ENCODE assay signal across 10 mouse cellular contexts in the genomic region with DNA sequence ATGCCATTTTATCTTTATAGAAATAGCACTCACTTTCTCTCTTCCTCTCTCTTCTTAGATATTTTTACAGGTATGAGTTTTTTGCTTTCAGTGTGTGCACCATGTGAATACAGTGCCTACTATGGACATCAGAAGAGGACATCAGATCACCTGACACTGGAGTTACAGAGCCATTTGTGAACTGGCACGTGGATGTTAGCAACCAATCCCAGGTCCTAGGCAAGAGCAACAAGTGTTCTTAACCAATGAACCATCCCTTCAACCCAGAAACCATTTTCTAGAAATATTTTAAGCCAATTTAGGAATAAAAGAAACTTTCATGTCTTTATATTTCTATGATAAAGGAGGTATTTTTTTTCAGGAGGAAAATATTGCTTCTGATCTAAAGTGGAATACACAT.
DNase-seq lines count a peak whose midpoint lies in the region; ATAC-seq and TF ChIP-seq lines count a peak whose summit lies in the region.
"Had no signal": no experiment of that assay in that cellular context is flagged by ENCODE, and none has a peak within 500 bp of the region (broad histone marks: within the 10 kb centered on the region; RNA-seq: fewer than 3 reads in every experiment).

No protein-coding gene starts in this region.

- H3K27me3 ChIP-seq in lung, embryonic 15.5 days, result no peaks in the 10 kb centered on the region
- no peaks in the 10 kb centered on the region for H3K27me3 ChIP-seq in liver, embryonic 14.5 days (ENCODE audit: control insufficient read depth, insufficient read depth, low read length)
- H3K27me3 ChIP-seq: midbrain, embryonic 15.5 days had no signal

- no peaks in the 10 kb centered on the region for H3K36me3 ChIP-seq in lung, embryonic 15.5 days
- no peaks in the 10 kb centered on the region for H3K36me3 ChIP-seq in liver, embryonic 14.5 days (replicated peaks; ENCODE audit: control insufficient read depth, insufficient read depth, low read depth)
- H3K36me3 ChIP-seq: midbrain, embryonic 15.5 days had no signal

- no peak overlapping the region for H3K9ac ChIP-seq in lung, embryonic 15.5 days
- no peak overlapping the region for H3K9ac ChIP-seq in liver, embryonic 14.5 days (replicated peaks)
- H3K9ac ChIP-seq: midbrain, embryonic 15.5 days had no signal

- ATAC-seq in lung, embryonic 15.5 days (ENCODE audit: borderline replicate concordance, extremely low read depth, low FRiP score, low TSS enrichment), result no peak
- 0 out of 2 replicates have a peak, but pooled peaks have one; percentile 38 for ATAC-seq in liver, embryonic 14.5 days (ENCODE audit: insufficient read depth)
- ATAC-seq: forebrain, embryonic 14.5 days; midbrain, embryonic 15.5 days had no signal

- no peak for DNase-seq in lung, adult 2 months
- DNase-seq in adipocyte (ENCODE audit: low spot score), result peak; percentile 9
- no peak for DNase-seq in liver, embryonic 14.5 days (ENCODE audit: low read depth in 3 of 3, low spot score in 3 of 3)
- DNase-seq in skeletal muscle tissue, adult 2 months (ENCODE audit: low read depth, low spot score), result peak; percentile 23
- DNase-seq in retina, embryonic 14.5 days (ENCODE audit: low spot score), result no peak
- DNase-seq in spleen, postnatal 14 days (ENCODE audit: low spot score in 2 of 2), result no peak
- no peak for DNase-seq in cerebellum, adult 11 months

- peaks cover 6% of the 10 kb centered on the region; the same call in 1 of the 2 replicates for H3K4me1 ChIP-seq in lung, embryonic 15.5 days
- peaks cover 7% of the 10 kb centered on the region for H3K4me1 ChIP-seq in lung, adult 2 months (ENCODE audit: control insufficient read depth, insufficient read depth, low read length)
- H3K4me1 ChIP-seq in liver, embryonic 14.5 days (replicated peaks; ENCODE audit: control insufficient read depth in 2 of 2, insufficient read depth in 2 of 2, low read length in 1 of 2), result peaks cover 0 to 8% of the 10 kb centered on the region in 2 experiments; a peak in 2 of 4 replicates
- H3K4me1 ChIP-seq: midbrain, embryonic 15.5 days had no signal

- no peak for TF ChIP-seq EP300 in liver, embryonic 14.5 days (IDR thresholded peaks at IDR 0.05; ENCODE audit: low read depth)

- TF ChIP-seq CTCF in lung, adult 2 months (IDR thresholded peaks at IDR 0.05; ENCODE audit: insufficient read depth, low read length), result no peak
- TF ChIP-seq CTCF in liver, embryonic 14.5 days (IDR thresholded peaks at IDR 0.05; ENCODE audit: low read depth), result no peak

- peak overlapping the region; percentile 55; the same call in 1 of the 2 replicates for H3K27ac ChIP-seq in lung, embryonic 15.5 days
- H3K27ac ChIP-seq in liver, embryonic 14.5 days, result no peak overlapping the region
- H3K27ac ChIP-seq: midbrain, embryonic 15.5 days had no signal

- no peak overlapping the region for H3K4me3 ChIP-seq in lung, embryonic 15.5 days
- no peak overlapping the region for H3K4me3 ChIP-seq in lung, adult 2 months (replicated peaks; ENCODE audit: extremely low read depth, low read depth, low read length)
- no peak overlapping the region for H3K4me3 ChIP-seq in liver, embryonic 14.5 days (ENCODE audit: insufficient read depth in 1 of 2, low read depth in 2 of 2, low read length in 2 of 2)
- H3K4me3 ChIP-seq: midbrain, embryonic 15.5 days had no signal

- H3K4me2 ChIP-seq in lung, embryonic 15.5 days, result no peak overlapping the region
- H3K4me2 ChIP-seq in liver, embryonic 14.5 days (ENCODE audit: low read depth), result no peak overlapping the region
- H3K4me2 ChIP-seq: midbrain, embryonic 15.5 days had no signal

- WGBS in lung, embryonic 15.5 days, result 58% methylated on average over 1 of the region's 1 CpGs
- 47% methylated on average over 1 of the region's 1 CpGs for WGBS in lung, adult 2 months
- WGBS in liver, embryonic 14.5 days (ENCODE audit: insufficient replicate concordance), result 46% methylated on average over 1 of the region's 1 CpGs

- TF ChIP-seq POLR2A in lung, adult 2 months (IDR thresholded peaks at IDR 0.05; ENCODE audit: borderline replicate concordance, extremely low read depth, low read depth, low read length), result no peak

- H3K9me3 ChIP-seq in lung, embryonic 15.5 days, result no peaks in the 10 kb centered on the region
- H3K9me3 ChIP-seq in liver, embryonic 14.5 days (ENCODE audit: control insufficient read depth, low read length), result no peaks in the 10 kb centered on the region
- H3K9me3 ChIP-seq: midbrain, embryonic 15.5 days had no signal

Comparison
In these comparisons a context has a peak if more than half of its experiments do, and no peak if none do; other contexts are left out.
1. DNase-seq: peak in adipocyte (single experiment) and skeletal muscle tissue, adult 2 months (single experiment); none in lung, adult 2 months (single experiment), liver, embryonic 14.5 days (0 of 3), retina, embryonic 14.5 days (single experiment), spleen, postnatal 14 days (0 of 2) and cerebellum, adult 11 months (single experiment).